Mouse (Mus musculus): Measurements from ENCODE around the gene Agbl1. TPM values are rescaled to one million over a fixed set of nuclear protein-coding genes. Genes with fewer than 3 reads are reported as not detected.

The Agbl1 gene
- total RNA-seq (2015) (not detected in 2 replicates), total RNA-seq (2017) (0.15 TPM in 1 of 2 replicates, not detected in the other)

- no peak for ATAC-seq (ENCODE audit: poor library complexity, severe bottlenecking)
Observed at GRCm38 (mm10) chr7:76229311-76229937, at the start of gene Agbl1. Gene Agbl1 (plus strand): TSS chr7:76229887.

GRCm38 (mm10) chr7:76185005-76185658, 44.6 kb upstream of the Agbl1 start:
- ATAC-seq (ENCODE audit: poor library complexity, severe bottlenecking), result no peak

GRCm38 (mm10) chr7:76185681-76186121, 44.0 kb upstream of the Agbl1 start:
- ATAC-seq (ENCODE audit: poor library complexity, severe bottlenecking), result no peak

- no peak for ATAC-seq (ENCODE audit: poor library complexity, severe bottlenecking)
Observed at GRCm38 (mm10) chr7:76218546-76218945, 11.1 kb upstream of the Agbl1 start.

GRCm38 (mm10) chr7:76219797-76220469, 9.8 kb upstream of the Agbl1 start:
- ATAC-seq (ENCODE audit: poor library complexity, severe bottlenecking), result no peak

- no peak for ATAC-seq (ENCODE audit: poor library complexity, severe bottlenecking)
Observed at GRCm38 (mm10) chr7:76222691-76223090, 7.0 kb upstream of the Agbl1 start.

- peak; percentile 45; the same call in 1 of the 2 replicates for ATAC-seq (ENCODE audit: poor library complexity, severe bottlenecking)
Observed at GRCm38 (mm10) chr7:76228881-76229280, 806 bp upstream of the Agbl1 start.

- ATAC-seq (ENCODE audit: poor library complexity, severe bottlenecking), result no peak
Observed at GRCm38 (mm10) chr7:76234321-76234720, 4.6 kb downstream of the Agbl1 start.

GRCm38 (mm10) chr7:76237497-76237896, 7.8 kb downstream of the Agbl1 start:
- ATAC-seq (ENCODE audit: poor library complexity, severe bottlenecking), result no peak

GRCm38 (mm10) chr7:76244839-76245238, 15.2 kb downstream of the Agbl1 start:
- ATAC-seq (ENCODE audit: poor library complexity, severe bottlenecking), result peak; percentile 64

GRCm38 (mm10) chr7:76275061-76275460, 45.4 kb downstream of the Agbl1 start:
- ATAC-seq (ENCODE audit: poor library complexity, severe bottlenecking), result no peak

- ATAC-seq (ENCODE audit: poor library complexity, severe bottlenecking), result no peak
Observed at GRCm38 (mm10) chr7:76282831-76283230, 53.1 kb downstream of the Agbl1 start.

GRCm38 (mm10) chr7:76287531-76287930, 57.8 kb downstream of the Agbl1 start:
- no peak for ATAC-seq (ENCODE audit: poor library complexity, severe bottlenecking)

- no peak for ATAC-seq (ENCODE audit: poor library complexity, severe bottlenecking)
Observed at GRCm38 (mm10) chr7:76321866-76322553, 92.3 kb downstream of the Agbl1 start.

GRCm38 (mm10) chr7:76326091-76326490, 96.4 kb downstream of the Agbl1 start:
- ATAC-seq (ENCODE audit: poor library complexity, severe bottlenecking), result no peak

GRCm38 (mm10) chr7:76339308-76339707, 109.6 kb downstream of the Agbl1 start:
- no peak for ATAC-seq (ENCODE audit: poor library complexity, severe bottlenecking)

GRCm38 (mm10) chr7:76341601-76342000, 111.9 kb downstream of the Agbl1 start:
- ATAC-seq (ENCODE audit: poor library complexity, severe bottlenecking), result no peak

GRCm38 (mm10) chr7:76353469-76353868, 123.8 kb downstream of the Agbl1 start:
- no peak for ATAC-seq (ENCODE audit: poor library complexity, severe bottlenecking)

- ATAC-seq (ENCODE audit: poor library complexity, severe bottlenecking), result no peak; the same call in 1 of the 2 replicates
Observed at GRCm38 (mm10) chr7:76354510-76354909, 124.8 kb downstream of the Agbl1 start.

GRCm38 (mm10) chr7:76371269-76371668, 141.6 kb downstream of the Agbl1 start:
- ATAC-seq (ENCODE audit: poor library complexity, severe bottlenecking), result no peak

- ATAC-seq (ENCODE audit: poor library complexity, severe bottlenecking), result no peak
Observed at GRCm38 (mm10) chr7:76379493-76379892, 149.8 kb downstream of the Agbl1 start.

All from megakaryocyte, adult 5-6 weeks (primary cell).